Mouse (Mus musculus) Patski (cell line): Measurements from ENCODE around the gene Cnih2. TPM values are rescaled to one million over a fixed set of nuclear protein-coding genes. Genes with fewer than 3 reads are reported as not detected.

ENCODE experiments used
- ATAC-seq: fragments of 100-300 bp; one replicate; pipeline ENCODE4 v1.8.0; 2021
- CTCF ChIA-PET: fragments of 350-600 bp; sonication (Branson Sonifier 250); formaldehyde crosslinking; loops from one replicate; lab custom pipeline; 2022; ENCODE audit warnings: inconsistent platforms; lab: Charles Lee
- POLR2A ChIA-PET: fragments of 350-600 bp; sonication (Branson Sonifier 250); formaldehyde crosslinking; loops from one replicate; lab custom pipeline; 2022; ENCODE audit warnings: antibody characterized with exemption, inconsistent platforms; lab: Charles Lee
- DNase-seq: peaks from one replicate; pipeline ENCODE4 v3.0.0-alpha.2; 2011; ENCODE audit warnings: low read depth, low spot score
- H3K27me3 ChIP-seq: fragments of 371-371 bp; one replicate; pipeline ENCODE4 v1.5.1; 2021
- CTCF ChIP-seq: fragments of 100-300 bp; IDR thresholded peaks from one replicate; pipeline ENCODE4 v1.5.1; 2021
- in situ Hi-C: fragments of 300-500 bp; cut with MboI; formaldehyde crosslinking; loops from 3 replicates; pipeline ENCODE4 v1.11.1; 2018; ENCODE audit warnings: low pct_unique_long_range_greater_than_20kb, mixed read lengths
- polyA plus RNA-seq: library from polyadenylated mRNA; unstranded; gene quantifications from one replicate; pipeline ENCODE4 v1.2.3, GENCODE M21; 2021

Cnih2 gene
- polyA plus RNA-seq, 1 experiment from 2014 or later, result 2.5 TPM

- ATAC-seq, result no peak
- in situ Hi-C loops, result no loop called here
- no peak for DNase-seq
Observed at GRCm38 (mm10) chr19:5109659-5110453, 11.5 kb upstream of the Cnih2 start.

GRCm38 (mm10) chr19:5108702-5109101 is 10.4 kb upstream of the Cnih2 start:
- no peak for DNase-seq
- CTCF ChIA-PET, result interaction anchor here (1.4 to 2.1 kb wide), 5 partner anchors 8 to 31 kb away, joined by 4 to 6 read pairs (median 5); partner anchors contain the start of gene Yif1a
- POLR2A ChIA-PET, result no interaction called here
- in situ Hi-C loops, result no loop called here
- no peak for TF ChIP-seq CTCF
- H3K27me3 ChIP-seq, result no peaks in the 10 kb centered on the region
- peak; percentile 5 for ATAC-seq

More at GRCm38 (mm10) chr19:5109659-5110453, 11.5 kb upstream of the Cnih2 start:
- ChIA-PET POLR2A (interaction anchor here (0.9 kb wide), 1 partner anchor 76 kb away, joined by 3 read pairs; no protein-coding TSS in a partner anchor), CTCF (interaction anchor here (1.2 to 2.1 kb wide), 5 partner anchors 7 to 42 kb away, joined by 4 to 6 read pairs (median 5); partner anchors contain the start of gene Yif1a)
- H3K27me3 ChIP-seq, result no peaks in the 10 kb centered on the region
- no peak for TF ChIP-seq CTCF

GRCm38 (mm10) chr19:5108271-5108575 is 9.9 kb upstream of the Cnih2 start:
- no peaks in the 10 kb centered on the region for H3K27me3 ChIP-seq
- TF ChIP-seq CTCF, result no peak
- ATAC-seq (peak; percentile 53), DNase-seq (no peak)
- in situ Hi-C loops, result no loop called here
- ChIA-PET POLR2A (no interaction called here), CTCF (interaction anchor here (1.2 to 2.1 kb wide), 5 partner anchors 8 to 31 kb away, joined by 4 to 6 read pairs (median 5); partner anchors contain the start of genes Klc2 and Yif1a)

DNA sequence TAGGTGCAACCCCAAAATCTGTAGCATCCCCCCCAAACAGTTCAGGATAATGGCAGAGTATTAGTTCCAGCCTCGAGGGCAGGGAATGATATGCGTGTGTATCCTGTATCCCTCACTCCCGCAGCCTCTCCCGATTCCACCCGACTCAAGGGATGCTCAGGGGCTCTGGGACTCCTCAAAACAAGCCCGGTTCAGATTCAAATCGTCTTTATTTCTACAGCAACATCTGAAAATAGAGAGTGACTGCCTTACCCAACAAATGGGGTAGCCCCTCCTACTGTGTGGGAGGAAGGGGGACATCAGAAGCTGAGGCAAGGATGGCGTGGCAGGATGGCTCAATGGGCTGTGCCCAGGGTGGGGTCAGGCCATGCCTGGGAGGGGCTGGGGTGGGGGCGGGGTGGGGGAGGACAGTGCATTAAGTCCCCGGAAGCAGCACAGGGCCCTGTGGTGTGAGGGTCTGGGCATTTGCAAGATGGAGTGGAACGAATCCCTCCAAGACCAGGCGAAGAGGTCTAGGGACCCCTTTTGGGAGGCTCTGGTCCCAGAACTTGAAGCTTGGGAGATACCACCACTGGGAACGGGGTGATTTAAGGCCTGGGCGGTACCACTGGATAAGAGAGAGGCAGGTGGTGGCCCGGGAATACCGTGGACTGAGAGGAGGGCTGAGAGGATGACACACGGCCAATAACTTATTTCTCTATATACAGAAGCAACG is 9.4 kb upstream of the Cnih2 start:
- DNase-seq (no peak), ATAC-seq (no peak)
- no peak for TF ChIP-seq CTCF
- CTCF ChIA-PET, result interaction anchor here (1.2 to 2.0 kb wide), 3 partner anchors 9 to 32 kb away, joined by 4 to 6 read pairs (median 5); partner anchors contain the start of gene Klc2
- POLR2A ChIA-PET, result interaction anchor here (1.2 to 1.4 kb wide), 2 partner anchors 10 kb away, joined by 3 to 4 read pairs; partner anchors contain the start of gene Klc2
- H3K27me3 ChIP-seq, result no peaks in the 10 kb centered on the region
- in situ Hi-C loops, result no loop called here

DNA sequence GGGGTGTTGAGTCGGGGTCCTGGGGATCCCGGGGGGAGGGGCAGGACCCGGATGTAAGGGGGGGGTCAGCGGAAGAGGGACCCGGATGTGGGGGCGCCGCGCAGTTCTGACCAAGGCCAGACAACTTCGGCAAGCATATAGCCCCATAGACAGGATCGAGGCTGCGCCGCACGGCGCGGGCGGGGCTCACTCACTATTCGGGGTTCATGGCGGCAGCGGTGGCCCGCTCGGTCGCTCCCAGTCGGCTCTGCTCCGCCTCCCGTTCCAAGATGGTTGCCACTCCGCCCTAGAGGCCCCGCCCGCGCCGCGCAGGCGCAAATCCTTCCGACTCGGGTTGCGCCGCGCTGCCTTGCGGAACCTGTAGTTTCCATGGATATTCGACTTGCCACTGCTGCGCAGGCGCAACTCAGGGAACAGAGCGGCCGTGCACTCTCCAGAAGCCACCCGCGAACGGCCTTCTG is 8.4 kb upstream of the Cnih2 start, which contains the start of gene Rab1b:
Gene Rab1b (minus strand): TSS at position 342 of the 461 bp plus-strand sequence.
- ATAC-seq (peak; percentile 62), DNase-seq (peak; percentile 80)
- TF ChIP-seq CTCF, result no peak
- H3K27me3 ChIP-seq, result no peaks in the 10 kb centered on the region
- ChIA-PET POLR2A (interaction anchor here (1.2 to 1.4 kb wide), 2 partner anchors 9 to 11 kb away, joined by 3 to 4 read pairs; partner anchors contain the start of gene Klc2), CTCF (no interaction called here)
- in situ Hi-C loops, result no loop called here

DNA sequence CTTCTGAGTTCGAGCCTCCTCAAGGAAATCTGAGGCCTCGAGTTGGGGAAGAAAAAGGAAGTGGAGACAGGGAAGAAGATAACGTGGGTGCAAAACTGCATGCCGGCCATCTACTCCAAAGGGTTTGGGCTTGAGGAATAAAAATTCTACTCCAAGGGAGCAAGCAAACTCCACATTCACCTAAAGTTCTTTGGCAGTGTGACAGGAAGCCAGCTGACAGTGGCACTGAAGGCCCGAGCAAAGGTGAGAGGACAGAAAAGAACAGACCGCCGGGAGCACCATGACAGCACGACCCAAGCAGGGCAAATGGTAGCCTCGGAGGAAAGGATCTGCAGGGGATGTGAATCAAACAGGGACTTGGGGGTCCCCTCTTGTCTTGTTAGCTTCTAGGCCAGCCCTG is 7.8 kb upstream of the Cnih2 start:
- no peaks in the 10 kb centered on the region for H3K27me3 ChIP-seq
- in situ Hi-C loops, result no loop called here
- no peak for ATAC-seq
- POLR2A ChIA-PET, result interaction anchor here (0.6 to 1.4 kb wide), 2 partner anchors 12 to 46 kb away, joined by 3 read pairs; partner anchors contain the start of gene Klc2
- CTCF ChIA-PET, result interaction anchor here (1.8 kb wide), 1 partner anchor 16 kb away, joined by 5 read pairs; no protein-coding TSS in a partner anchor
- no peak for TF ChIP-seq CTCF
- DNase-seq, result no peak

- TF ChIP-seq CTCF, result no peak
- DNase-seq (no peak), ATAC-seq (no peak)
- H3K27me3 ChIP-seq, result no peaks in the 10 kb centered on the region
- ChIA-PET CTCF (interaction anchor here (1.5 kb wide), 1 partner anchor 9 kb away, joined by 3 read pairs; the partner anchor contains the start of gene Yif1a), POLR2A (interaction anchor here (1.0 kb wide), 1 partner anchor 10 kb away, joined by 4 read pairs; the partner anchor contains the start of gene Rab1b)
- in situ Hi-C loops, result no loop called here
Observed at GRCm38 (mm10) chr19:5097521-5098362, 579 bp downstream of the Cnih2 start.

GRCm38 (mm10) chr19:5095887-5096474 is 2.3 kb downstream of the Cnih2 start:
- ATAC-seq (no peak), DNase-seq (no peak)
- TF ChIP-seq CTCF, result no peak
- in situ Hi-C loops, result no loop called here
- H3K27me3 ChIP-seq, result no peaks in the 10 kb centered on the region
- ChIA-PET POLR2A (interaction anchor here (0.6 to 1.1 kb wide), 2 partner anchors 9 to 51 kb away, joined by 3 read pairs; no protein-coding TSS in a partner anchor), CTCF (interaction anchor here (2.1 kb wide), 1 partner anchor 44 kb away, joined by 9 read pairs; no protein-coding TSS in a partner anchor)
